Mouse (Mus musculus) E14TG2a.4 (cell line): ENCODE measurements around the gene Arl5a.

Source experiments
- CTCF ChIP-seq: conservative IDR thresholded peaks from 2 replicates; pipeline ENCODE4 v1.5.1; 2014; ENCODE audit warnings: low read length
- NANOG ChIP-seq: IDR thresholded peaks from 2 replicates; pipeline ENCODE4 v1.6.1; 2014; ENCODE audit warnings: borderline replicate concordance, low read length, mixed read lengths
- POU5F1 ChIP-seq: IDR thresholded peaks from 2 replicates; pipeline ENCODE4 v1.6.1; 2014; ENCODE audit warnings: low read length, borderline replicate concordance

DNA sequence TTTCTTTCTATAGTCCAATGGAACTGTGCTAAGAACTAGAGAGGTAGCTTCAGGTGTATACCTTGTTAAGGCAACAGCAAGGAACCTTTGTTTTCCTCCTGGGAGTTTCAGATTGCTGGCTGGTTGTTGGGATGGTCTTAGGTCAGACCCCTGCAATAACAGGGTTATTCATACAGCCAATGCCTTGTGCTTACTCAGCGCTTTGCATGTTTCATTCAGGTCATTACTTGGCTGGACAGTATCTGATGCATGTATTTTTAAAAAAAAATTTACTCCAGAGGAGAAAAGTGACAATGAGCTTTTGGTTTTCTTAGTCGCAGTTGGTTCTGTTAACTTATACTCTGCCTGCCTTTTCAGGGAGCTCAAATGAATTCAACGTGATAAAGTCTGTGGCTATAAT lies 2.7 kb upstream of the Arl5a start:
- no peak for TF ChIP-seq CTCF
- no peak for TF ChIP-seq NANOG
- no peak for TF ChIP-seq POU5F1
